Mouse (Mus musculus) erythroblast, embryonic 14.5 days (primary cell): ENCODE measurements around the gene Sntb2. TPM values are rescaled to one million over a fixed set of nuclear protein-coding genes. Genes with fewer than 3 reads are reported as not detected.
"Not testable (repeated sequence)": the region's sequence is repeated elsewhere in the genome, so short reads cannot be mapped to it uniquely, and the experiment has no call there.

ENCODE experiments used
- H3K27me3 ChIP-seq: 2 replicates; pipeline ENCODE4 v1.6.1; 2012; ENCODE audit warnings: inconsistent platforms; ENCODE audit not compliant: control insufficient read depth
- H3K36me3 ChIP-seq: 2 replicates; pipeline ENCODE4 v1.6.1; 2012; ENCODE audit warnings: mild to moderate bottlenecking, inconsistent platforms; ENCODE audit not compliant: control insufficient read depth
- H3K4me1 ChIP-seq: 2 replicates; pipeline ENCODE4 v1.6.1; 2012; ENCODE audit warnings: inconsistent platforms; ENCODE audit not compliant: control insufficient read depth
- H3K4me3 ChIP-seq: replicated peaks from 2 replicates; pipeline ENCODE3; 2012; ENCODE audit warnings: moderate library complexity, mild to moderate bottlenecking, inconsistent platforms
- H3K9me3 ChIP-seq: 2 replicates; pipeline ENCODE4 v1.6.1; 2012; ENCODE audit warnings: low read length, inconsistent platforms, mixed read lengths; ENCODE audit not compliant: control insufficient read depth
- GATA1 ChIP-seq: IDR thresholded peaks from 2 replicates; pipeline ENCODE4 v1.6.1; 2012; ENCODE audit warnings: low read length, inconsistent platforms, mixed read lengths
- TAL1 ChIP-seq: IDR thresholded peaks from 3 replicates; pipeline ENCODE4 v1.6.1; 2012; ENCODE audit warnings: low read length, inconsistent platforms, mixed read lengths
- polyA plus RNA-seq: library from polyadenylated mRNA; stranded (reverse); fragments of >175 nt; gene quantifications from 2 replicates; pipeline ENCODE4 v1.2.3, GENCODE M21; 2012

The Sntb2 gene
- polyA plus RNA-seq, 1 experiment, result 0.08 TPM

DNA sequence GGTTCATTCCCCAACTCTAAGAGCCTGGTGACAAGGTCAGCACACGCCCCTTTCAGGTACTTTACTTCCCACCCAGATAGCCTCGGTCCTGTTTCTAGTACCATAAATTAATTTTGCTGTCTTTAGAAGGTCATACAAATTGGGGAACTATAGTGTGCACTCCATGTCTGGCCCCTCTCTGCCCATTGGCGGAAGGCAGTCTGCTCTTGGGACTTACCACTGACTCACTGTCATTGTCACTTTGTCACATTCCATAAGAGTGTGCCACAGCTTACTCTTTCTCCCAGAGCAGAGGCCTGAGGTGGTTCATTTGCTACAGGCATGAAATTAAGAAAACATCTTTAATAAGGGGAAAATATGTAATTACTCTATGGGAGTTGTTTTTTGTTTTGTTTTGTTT lies 22.7 kb downstream of the Sntb2 start:
- Histone ChIP-seq H3K36me3 (no peaks in the 10 kb centered on the region), H3K27me3 (no peaks in the 10 kb centered on the region), H3K4me1 (no peaks in the 10 kb centered on the region), H3K9me3 (no peaks in the 10 kb centered on the region), H3K4me3 (no peak overlapping the region)
- TF ChIP-seq GATA1, result no peak
- no peak for TF ChIP-seq TAL1

DNA sequence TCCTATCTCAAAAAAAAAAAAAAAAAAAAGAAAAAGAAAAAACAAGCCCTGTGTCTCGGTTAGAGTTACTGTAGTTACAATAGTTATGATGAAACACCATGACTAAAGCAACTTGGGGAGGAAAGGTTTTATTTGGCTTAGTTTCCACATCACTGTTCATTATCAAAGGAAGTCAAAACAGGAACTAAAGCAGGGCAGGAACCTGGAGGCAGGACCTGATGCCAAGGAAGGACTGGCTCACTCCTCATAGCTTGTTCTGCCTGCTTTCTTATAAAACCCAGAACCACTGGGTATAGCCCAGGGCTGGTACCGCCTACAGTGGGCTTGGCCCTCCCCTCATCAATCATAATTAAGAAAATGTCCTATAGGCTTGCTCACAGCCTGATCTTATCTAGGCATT lies 24.1 kb downstream of the Sntb2 start:
- no peak for TF ChIP-seq GATA1
- no peak for TF ChIP-seq TAL1
- Histone ChIP-seq H3K27me3 (no peaks in the 10 kb centered on the region), H3K36me3 (no peaks in the 10 kb centered on the region), H3K4me1 (no peaks in the 10 kb centered on the region), H3K9me3 (no peaks in the 10 kb centered on the region), H3K4me3 (no peak overlapping the region)

DNA sequence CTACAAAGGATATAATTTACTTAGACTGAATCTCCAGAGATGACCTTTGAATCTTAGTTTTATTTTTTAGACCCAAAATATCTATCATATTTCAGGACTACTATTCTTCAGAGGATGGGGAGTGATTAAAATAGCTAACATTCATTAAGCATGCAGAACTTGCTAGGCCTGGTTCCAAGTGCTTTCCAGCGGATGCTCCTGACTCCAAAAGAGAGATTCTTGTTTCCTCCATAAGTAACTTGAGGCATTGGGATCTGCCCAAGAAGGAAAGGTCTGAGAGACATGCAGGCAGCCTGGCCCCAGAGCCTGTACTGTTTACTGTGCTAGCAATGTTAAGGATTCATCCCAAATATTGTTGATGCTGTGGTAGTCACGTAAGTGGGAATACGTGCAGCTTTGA lies 26.8 kb downstream of the Sntb2 start:
- Histone ChIP-seq H3K36me3 (no peaks in the 10 kb centered on the region), H3K9me3 (no peaks in the 10 kb centered on the region), H3K4me3 (no peak overlapping the region), H3K4me1 (no peaks in the 10 kb centered on the region), H3K27me3 (no peaks in the 10 kb centered on the region)
- TF ChIP-seq TAL1 (no peak), GATA1 (no peak)

GRCm38 (mm10) chr8:106963365-106963764 lies 27.8 kb downstream of the Sntb2 start:
- no peaks in the 10 kb centered on the region for H3K27me3 ChIP-seq
- H3K36me3 ChIP-seq, result no peaks in the 10 kb centered on the region
- no peak overlapping the region for H3K4me3 ChIP-seq
- TF ChIP-seq GATA1, result no peak
- TF ChIP-seq TAL1, result no peak
- H3K9me3 ChIP-seq, result no peaks in the 10 kb centered on the region
- H3K4me1 ChIP-seq, result no peaks in the 10 kb centered on the region

DNA sequence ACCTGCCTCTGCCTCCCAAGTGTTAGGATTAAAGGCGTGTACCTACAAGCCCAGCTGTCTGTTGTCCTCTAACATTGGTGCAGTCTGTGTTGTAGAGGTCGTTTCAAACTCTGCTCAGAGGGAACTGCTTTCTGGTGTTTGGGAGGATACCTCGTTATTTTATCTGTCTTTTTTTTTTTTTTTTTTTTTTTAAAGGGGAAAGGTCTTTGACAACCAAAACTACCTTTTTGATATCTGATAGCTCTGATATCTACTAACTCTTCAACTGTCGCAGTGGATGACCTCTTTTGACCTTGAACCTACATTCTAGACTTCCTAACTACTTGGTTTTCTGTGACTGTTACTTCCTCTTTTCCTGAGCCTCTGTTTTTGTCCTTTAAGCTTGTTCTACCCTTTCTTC lies 29.0 kb downstream of the Sntb2 start:
- Histone ChIP-seq H3K9me3 (no peaks in the 10 kb centered on the region), H3K4me1 (no peaks in the 10 kb centered on the region), H3K4me3 (no peak overlapping the region), H3K36me3 (no peaks in the 10 kb centered on the region), H3K27me3 (no peaks in the 10 kb centered on the region)
- no peak for TF ChIP-seq TAL1
- no peak for TF ChIP-seq GATA1

GRCm38 (mm10) chr8:106969964-106970363 lies 34.4 kb downstream of the Sntb2 start:
- Histone ChIP-seq H3K4me1 (no peaks in the 10 kb centered on the region), H3K36me3 (no peaks in the 10 kb centered on the region), H3K27me3 (no peaks in the 10 kb centered on the region), H3K4me3 (no peak overlapping the region), H3K9me3 (no peaks in the 10 kb centered on the region)
- TF ChIP-seq GATA1, result no peak
- no peak for TF ChIP-seq TAL1

DNA sequence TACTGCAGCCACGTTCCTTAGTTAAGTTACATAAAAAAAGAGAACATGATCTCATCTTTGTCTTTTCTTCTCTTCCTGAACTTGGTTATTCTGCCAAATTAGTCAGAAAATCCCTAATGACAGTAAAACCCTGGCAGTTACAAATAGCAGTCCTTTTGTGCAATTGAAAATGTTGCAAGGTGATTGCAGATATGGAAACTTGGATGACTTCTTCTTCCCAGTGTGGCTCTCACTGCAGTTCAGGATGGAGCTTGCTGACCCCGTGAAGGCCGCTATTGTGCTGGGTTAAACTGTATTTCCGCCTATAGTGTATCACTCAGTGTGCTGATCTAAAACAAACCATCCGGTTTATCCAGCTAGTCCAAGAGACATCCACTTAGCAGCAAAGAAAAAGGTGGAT lies 36.4 kb downstream of the Sntb2 start:
- Histone ChIP-seq H3K4me3 (no peak overlapping the region), H3K27me3 (no peaks in the 10 kb centered on the region)
- TF ChIP-seq TAL1 (no peak), GATA1 (no peak)

GRCm38 (mm10) chr8:106972538-106973264 lies 37.2 kb downstream of the Sntb2 start:
- Histone ChIP-seq H3K4me3 (no peak overlapping the region), H3K4me1 (no peaks in the 10 kb centered on the region), H3K36me3 (no peaks in the 10 kb centered on the region), H3K27me3 (no peaks in the 10 kb centered on the region), H3K9me3 (no peaks in the 10 kb centered on the region)
- TF ChIP-seq TAL1, result no peak
- no peak for TF ChIP-seq GATA1

More for the DNA sequence above, 36.4 kb downstream of the Sntb2 start:
- Histone ChIP-seq H3K4me1 (no peaks in the 10 kb centered on the region), H3K9me3 (no peaks in the 10 kb centered on the region), H3K36me3 (no peaks in the 10 kb centered on the region)

GRCm38 (mm10) chr8:106973526-106973925 lies 38.0 kb downstream of the Sntb2 start:
- H3K4me3 ChIP-seq, H3K36me3 ChIP-seq, H3K4me1 ChIP-seq, H3K27me3 ChIP-seq, H3K9me3 ChIP-seq: not testable (repeated sequence)

- no peak for TF ChIP-seq GATA1
- no peak for TF ChIP-seq TAL1
- H3K4me1 ChIP-seq, result no peaks in the 10 kb centered on the region
- no peak overlapping the region for H3K4me3 ChIP-seq
- no peaks in the 10 kb centered on the region for H3K27me3 ChIP-seq
- H3K36me3 ChIP-seq, result no peaks in the 10 kb centered on the region
- no peaks in the 10 kb centered on the region for H3K9me3 ChIP-seq
Observed at GRCm38 (mm10) chr8:106974754-106975153, 39.2 kb downstream of the Sntb2 start.
